8 mouse cellular contexts compared by ENCODE assay signal in genomic region chr2:118637888-118638526, GRCm38 (mm10). TPM values are rescaled to one million over a fixed set of nuclear protein-coding genes. Genes with fewer than 3 reads are reported as not detected.
A peak's percentile ranks its signal among the peaks of the same experiment; 100 is the strongest.
DNase-seq lines count a peak whose midpoint lies in the region; ATAC-seq and TF ChIP-seq lines count a peak whose summit lies in the region.

No protein-coding gene starts in this region.

- H3K4me3 ChIP-seq in embryonic facial prominence, embryonic 10.5 days = no peak overlapping the region
- no peak overlapping the region for H3K4me3 ChIP-seq in heart, postnatal 0 days (ENCODE audit: low read depth, low read length)
- H3K4me3 ChIP-seq in liver, embryonic 15.5 days (replicated peaks) = no peak overlapping the region
- H3K4me3 ChIP-seq in neural tube, embryonic 13.5 days = no peak overlapping the region

- no peak overlapping the region for H3K4me2 ChIP-seq in heart, postnatal 0 days (ENCODE audit: low read depth, low read length)
- H3K4me2 ChIP-seq in liver, embryonic 15.5 days = no peak overlapping the region
- no peak overlapping the region for H3K4me2 ChIP-seq in neural tube, embryonic 13.5 days

- TF ChIP-seq CTCF in heart, postnatal 0 days (IDR thresholded peaks at IDR 0.05; ENCODE audit: low read depth) = peak; percentile 88

- DNase-seq in adrenal gland, postnatal 25 days = peak; percentile 73
- peak; percentile 75 for DNase-seq in embryonic facial prominence, embryonic 10.5 days (ENCODE audit: low spot score)
- peak; percentile 64 for DNase-seq in heart, postnatal 0 days (ENCODE audit: low spot score)
- peak; percentile 71 for DNase-seq in kidney, postnatal 14 days
- peak; percentile 28 for DNase-seq in testis, postnatal 14 days (ENCODE audit: low spot score)

- peak; percentile 58 for ATAC-seq in CD4-positive, CD25-positive, alpha-beta regulatory T cell, adult 4 months
- ATAC-seq in heart, postnatal 0 days (ENCODE audit: insufficient read depth, low read depth) = peak; percentile 57
- peak; percentile 44; the same call in 1 of the 2 replicates for ATAC-seq in liver, embryonic 15.5 days (ENCODE audit: insufficient read depth)
- peak; percentile 81 for ATAC-seq in neural tube, embryonic 13.5 days (ENCODE audit: low read depth)

- no peak for TF ChIP-seq EP300 in heart, postnatal 0 days (IDR thresholded peaks at IDR 0.05; ENCODE audit: low read depth)

- H3K36me3 ChIP-seq in embryonic facial prominence, embryonic 10.5 days (replicated peaks) = peaks cover 100% of the 10 kb centered on the region
- peaks cover 80% of the 10 kb centered on the region for H3K36me3 ChIP-seq in heart, postnatal 0 days (replicated peaks; ENCODE audit: control insufficient read depth, insufficient read depth, low read length)
- peaks cover 100% of the 10 kb centered on the region for H3K36me3 ChIP-seq in liver, embryonic 15.5 days (replicated peaks)
- H3K36me3 ChIP-seq in neural tube, embryonic 13.5 days = peaks cover 19% of the 10 kb centered on the region

- no peaks in the 10 kb centered on the region for H3K9me3 ChIP-seq in embryonic facial prominence, embryonic 10.5 days
- H3K9me3 ChIP-seq in heart, postnatal 0 days (replicated peaks; ENCODE audit: control insufficient read depth, low read length) = no peaks in the 10 kb centered on the region
- no peaks in the 10 kb centered on the region for H3K9me3 ChIP-seq in liver, embryonic 15.5 days (replicated peaks)
- no peaks in the 10 kb centered on the region for H3K9me3 ChIP-seq in neural tube, embryonic 13.5 days

- no peaks in the 10 kb centered on the region for H3K27me3 ChIP-seq in embryonic facial prominence, embryonic 10.5 days (replicated peaks; ENCODE audit: low read depth, poor library complexity, severe bottlenecking)
- no peaks in the 10 kb centered on the region for H3K27me3 ChIP-seq in heart, postnatal 0 days (ENCODE audit: control insufficient read depth, insufficient read depth, low read length)
- no peaks in the 10 kb centered on the region for H3K27me3 ChIP-seq in liver, embryonic 15.5 days
- H3K27me3 ChIP-seq in neural tube, embryonic 13.5 days = no peaks in the 10 kb centered on the region

- no peak overlapping the region for H3K27ac ChIP-seq in embryonic facial prominence, embryonic 10.5 days (replicated peaks)
- no peak overlapping the region; the same call in 1 of the 2 replicates for H3K27ac ChIP-seq in heart, postnatal 0 days (ENCODE audit: low read depth)
- no peak overlapping the region for H3K27ac ChIP-seq in liver, embryonic 15.5 days (replicated peaks)
- H3K27ac ChIP-seq in neural tube, embryonic 13.5 days (replicated peaks) = no peak overlapping the region

- no peaks in the 10 kb centered on the region for H3K4me1 ChIP-seq in embryonic facial prominence, embryonic 10.5 days
- H3K4me1 ChIP-seq in heart, postnatal 0 days (ENCODE audit: control insufficient read depth, insufficient read depth) = no peaks in the 10 kb centered on the region
- H3K4me1 ChIP-seq in liver, embryonic 15.5 days (replicated peaks) = no peaks in the 10 kb centered on the region
- no peaks in the 10 kb centered on the region for H3K4me1 ChIP-seq in neural tube, embryonic 13.5 days (replicated peaks)

- 47% methylated on average over 8 of the region's 8 CpGs for whole genome bisulfite sequencing in embryonic facial prominence, embryonic 10.5 days
- WGBS in heart, postnatal 0 days = 34% methylated on average over 8 of the region's 8 CpGs
- 31% methylated on average over 8 of the region's 8 CpGs for WGBS in liver, embryonic 15.5 days (ENCODE audit: insufficient replicate concordance)
- 45% methylated on average over 8 of the region's 8 CpGs for WGBS in neural tube, embryonic 13.5 days

- no peak overlapping the region for H3K9ac ChIP-seq in heart, postnatal 0 days (replicated peaks; ENCODE audit: low read depth, low read length)
- no peak overlapping the region for H3K9ac ChIP-seq in liver, embryonic 15.5 days
- 0 out of 2 replicates have a peak overlapping the region, but pooled peaks have one; percentile 45 for H3K9ac ChIP-seq in neural tube, embryonic 13.5 days

RNA-seq across cellular contexts. Expression of gene Pak6, which starts 25.1 kb away (rescaled TPM):
- 1 to 10 TPM in 1 of 2 experiments, under 1 TPM in 1; 0.13 to 1.3 TPM for polyA plus RNA-seq in CD4-positive, CD25-positive, alpha-beta regulatory T cell, adult 4 months (2017; shearing (Covaris generic))
- 22.6 and 23.1 TPM in 2 replicates for total RNA-seq in adrenal gland, postnatal 25 days (2021)
- 0.45 and 0.72 TPM in 2 replicates for polyA plus RNA-seq in embryonic facial prominence, embryonic 10.5 days (2016; fragmentation: Nextera tagmentation; extraction: Ambion mirVana)
- total RNA-seq in heart, postnatal 0 days (2014; rRNA removed; ENCODE audit: low replicate concordance) = 16.8 and 17.0 TPM in 2 replicates
- polyA plus RNA-seq in heart, postnatal 0 days (2015; fragmentation: Nextera tagmentation; extraction: Ambion mirVana) = 7.9 and 9.0 TPM in 2 replicates
- 0.30 and 0.45 TPM in 2 replicates for polyA plus RNA-seq in liver, embryonic 15.5 days (2015; fragmentation: Nextera tagmentation; extraction: Ambion mirVana)
- polyA plus RNA-seq in neural tube, embryonic 13.5 days (2015; fragmentation: Nextera tagmentation; extraction: Ambion mirVana) = 12.1 and 15.8 TPM in 2 replicates

RNA-seq across cellular contexts. Expression of gene Bub1b, which starts 40.0 kb away (rescaled TPM):
- 10 to 100 TPM in 1 of 2 experiments, 1 to 10 TPM in 1; 3.0 to 11.1 TPM for polyA plus RNA-seq in CD4-positive, CD25-positive, alpha-beta regulatory T cell, adult 4 months (2017; shearing (Covaris generic))
- total RNA-seq in adrenal gland, postnatal 25 days (2021) = 10.6 and 12.8 TPM in 2 replicates
- polyA plus RNA-seq in embryonic facial prominence, embryonic 10.5 days (2016; fragmentation: Nextera tagmentation; extraction: Ambion mirVana) = 162 and 169 TPM in 2 replicates
- 37.7 and 46.9 TPM in 2 replicates for total RNA-seq in heart, postnatal 0 days (2014; rRNA removed; ENCODE audit: low replicate concordance)
- 14.8 and 16.2 TPM in 2 replicates for polyA plus RNA-seq in heart, postnatal 0 days (2015; fragmentation: Nextera tagmentation; extraction: Ambion mirVana)
- polyA plus RNA-seq in liver, embryonic 15.5 days (2015; fragmentation: Nextera tagmentation; extraction: Ambion mirVana) = 43.6 and 47.1 TPM in 2 replicates
- 14.9 and 16.7 TPM in 2 replicates for polyA plus RNA-seq in neural tube, embryonic 13.5 days (2015; fragmentation: Nextera tagmentation; extraction: Ambion mirVana)
